Mouse (Mus musculus) cerebellum, adult 18-20 months (tissue): Measurements from ENCODE around the gene Parvb.

Source experiments
- DNase-seq, 2 experiments: peaks; one replicate each; pipeline ENCODE4 v3.0.0; 2021

Parvb gene

DNA sequence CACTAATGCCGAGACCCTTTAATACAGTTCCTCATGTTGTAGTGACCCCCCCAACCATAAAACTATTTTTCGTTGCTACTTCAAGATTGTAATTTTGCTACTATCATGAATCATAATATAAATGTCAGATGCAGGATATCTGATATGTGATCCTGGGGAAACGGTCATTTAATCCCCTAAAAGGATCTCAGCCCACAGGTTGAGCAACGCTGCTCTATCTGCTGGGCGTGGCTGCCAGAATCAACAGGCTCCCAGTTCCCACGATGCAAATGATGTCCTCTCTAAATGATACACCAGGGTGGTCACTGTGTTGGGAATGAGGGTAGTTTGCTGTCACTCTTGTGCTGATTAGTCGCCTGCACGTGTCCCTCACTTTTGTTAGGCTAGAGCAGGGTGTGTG is 65.6 kb downstream of the Parvb start:
- DNase-seq, result no peak

DNA sequence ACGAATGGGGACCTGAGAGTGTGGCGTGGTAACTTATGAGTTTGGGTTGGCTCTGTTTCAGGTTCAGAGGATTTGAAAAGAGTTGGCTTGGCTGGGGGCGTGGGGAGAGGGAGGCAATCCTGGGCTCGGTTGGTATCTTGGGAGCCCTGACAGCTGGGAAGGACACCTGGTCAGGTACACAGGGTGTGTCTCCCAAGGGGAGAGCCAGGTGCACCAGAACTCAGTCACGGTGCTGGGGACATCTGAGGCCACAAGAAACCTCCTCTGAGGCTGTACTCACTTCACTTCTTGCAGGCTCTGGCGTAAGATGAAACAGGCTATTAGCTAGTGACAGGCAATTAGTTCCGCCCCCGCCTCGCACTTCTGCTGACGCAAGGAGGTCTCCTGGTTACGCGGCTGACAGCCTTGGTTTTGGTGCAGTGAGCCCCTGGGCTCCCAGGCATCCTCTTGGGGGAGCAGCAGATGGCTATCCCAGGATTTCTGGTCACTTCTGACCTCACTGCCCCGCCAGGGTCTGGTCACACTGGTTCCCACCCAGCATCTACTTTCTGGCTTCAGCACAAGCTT is 67.0 kb downstream of the Parvb start:
- DNase-seq, result no peak

DNA sequence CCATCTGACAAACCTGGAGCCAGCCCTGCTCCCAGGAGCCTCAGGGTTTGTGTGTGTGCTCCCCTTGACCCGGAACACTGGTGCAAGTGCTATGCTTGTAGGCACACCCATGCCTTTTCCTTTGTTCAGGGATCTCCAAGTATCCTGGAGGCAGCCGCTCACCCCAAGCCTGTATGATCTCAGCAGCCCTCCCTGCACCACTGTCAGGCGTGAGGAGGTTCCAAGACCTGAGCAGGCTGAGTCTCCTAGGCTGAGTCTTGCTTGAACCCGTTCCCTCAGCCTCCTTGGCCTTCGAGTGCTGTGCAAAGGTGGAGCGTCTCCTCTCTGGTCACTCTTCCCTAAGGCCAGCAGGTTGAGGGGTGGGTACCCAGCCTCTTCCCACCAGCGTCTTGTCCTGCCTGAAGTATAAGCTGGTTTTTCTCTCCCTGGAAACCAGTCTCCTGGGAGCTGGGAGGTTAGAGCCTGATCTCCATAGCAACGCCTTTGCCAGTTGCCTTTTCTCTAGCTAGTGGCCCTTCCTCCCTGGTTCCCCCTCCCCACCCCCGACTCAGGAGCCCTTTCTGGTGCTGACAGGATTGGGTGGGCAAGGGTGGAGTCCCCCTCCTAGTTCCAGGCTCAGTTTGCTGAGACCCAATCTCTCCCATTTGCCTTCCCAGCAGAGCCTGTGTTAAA is 68.0 kb downstream of the Parvb start:
- DNase-seq, result no peak

DNA sequence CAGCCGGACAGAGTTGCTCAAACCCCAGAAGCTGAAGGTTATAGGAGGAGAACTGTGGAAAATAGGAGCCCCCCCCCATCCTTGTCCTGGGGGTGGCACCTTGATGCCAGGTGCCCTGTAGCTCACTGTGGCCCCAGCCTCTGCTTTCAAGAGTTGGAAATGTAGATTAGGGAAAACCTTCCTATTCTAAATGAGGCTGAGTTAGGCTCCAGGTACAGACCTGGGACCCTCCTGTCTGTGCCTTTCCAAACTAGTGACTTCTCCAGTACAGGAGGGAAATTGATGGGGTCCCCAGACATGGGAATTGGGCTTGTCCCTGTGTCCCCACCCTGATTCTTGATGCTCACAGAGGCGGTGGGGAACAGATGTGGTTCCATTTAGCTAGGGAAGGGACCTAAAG is 68.7 kb downstream of the Parvb start:
- DNase-seq, result no peak

DNA sequence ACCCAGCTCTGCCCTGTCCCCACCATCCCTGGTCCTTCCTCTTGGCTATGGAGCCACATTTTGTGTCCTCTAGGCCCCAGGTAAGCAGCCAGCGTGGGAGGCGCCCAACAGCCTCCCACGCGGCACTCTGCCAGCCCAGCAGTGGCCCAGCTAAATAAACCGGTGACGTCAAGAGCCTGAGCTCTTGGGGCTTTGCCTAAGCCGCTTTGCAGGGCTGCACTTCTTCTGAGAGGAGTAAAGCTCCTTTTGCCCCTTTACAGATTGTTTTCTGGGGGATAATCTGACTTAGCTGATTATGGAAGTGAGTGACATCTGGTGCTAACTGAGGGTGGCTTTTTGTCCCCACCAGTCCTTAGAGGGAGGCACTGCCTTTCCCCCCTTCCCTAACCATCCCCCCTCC is 69.2 kb downstream of the Parvb start:
- DNase-seq, result peak; percentile 57 to 61

DNA sequence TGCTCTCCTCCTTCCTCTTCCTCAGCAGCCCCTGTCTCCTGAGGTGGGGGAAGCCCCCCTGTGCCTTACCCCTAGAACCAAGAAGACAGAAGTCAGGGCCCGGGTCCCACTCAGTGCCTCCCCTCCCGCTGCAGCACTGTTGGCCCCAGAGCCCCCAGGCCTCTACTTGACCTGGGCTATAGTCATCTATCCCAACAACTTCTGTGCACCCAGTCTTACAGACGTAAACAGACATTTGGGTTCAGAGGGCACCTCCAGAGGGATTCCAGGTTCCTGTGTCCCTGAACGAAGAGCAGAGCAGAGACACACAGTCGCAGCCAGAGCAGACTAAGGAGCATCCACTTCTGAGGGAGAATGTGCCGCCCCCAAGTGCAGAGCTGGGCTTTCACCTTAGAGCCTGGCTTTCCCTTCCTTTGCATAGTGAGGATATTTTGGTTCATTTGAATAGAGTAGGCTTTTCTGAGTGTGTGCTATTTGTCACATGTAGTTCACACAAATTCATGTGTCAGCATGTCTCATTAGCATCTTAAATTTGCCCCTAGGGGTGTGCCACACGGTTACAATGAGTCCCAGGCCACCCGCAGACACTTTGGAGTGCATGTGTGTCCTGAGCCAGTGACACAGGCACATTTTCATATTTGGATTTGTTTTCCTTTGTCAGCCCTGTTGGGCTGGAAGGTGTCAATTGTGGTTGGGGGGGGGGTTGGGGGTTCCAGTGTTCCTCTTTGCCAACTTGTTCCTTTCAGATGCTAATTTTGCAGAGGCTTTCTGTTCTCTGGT is 70.0 kb downstream of the Parvb start:
- no peak for DNase-seq

DNA sequence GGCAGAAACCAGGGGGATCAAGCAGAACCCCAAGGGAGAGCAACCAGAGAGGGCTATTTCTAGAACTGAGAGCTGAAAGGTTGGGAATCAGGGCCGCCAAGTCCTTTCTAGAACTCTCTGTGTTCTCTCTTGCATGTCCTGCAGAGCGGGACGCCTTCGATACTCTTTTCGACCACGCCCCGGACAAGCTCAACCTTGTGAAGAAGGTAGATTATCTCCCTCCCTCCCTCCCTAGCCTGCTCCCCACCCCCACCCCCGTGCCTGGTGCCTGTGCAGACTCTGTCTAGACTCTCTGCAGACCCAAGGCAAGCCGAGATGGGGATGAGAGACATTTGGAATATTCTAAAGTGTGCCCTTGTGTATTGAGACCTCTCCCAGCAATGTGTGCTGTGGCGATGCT is 71.4 kb downstream of the Parvb start:
- DNase-seq, result no peak

DNA sequence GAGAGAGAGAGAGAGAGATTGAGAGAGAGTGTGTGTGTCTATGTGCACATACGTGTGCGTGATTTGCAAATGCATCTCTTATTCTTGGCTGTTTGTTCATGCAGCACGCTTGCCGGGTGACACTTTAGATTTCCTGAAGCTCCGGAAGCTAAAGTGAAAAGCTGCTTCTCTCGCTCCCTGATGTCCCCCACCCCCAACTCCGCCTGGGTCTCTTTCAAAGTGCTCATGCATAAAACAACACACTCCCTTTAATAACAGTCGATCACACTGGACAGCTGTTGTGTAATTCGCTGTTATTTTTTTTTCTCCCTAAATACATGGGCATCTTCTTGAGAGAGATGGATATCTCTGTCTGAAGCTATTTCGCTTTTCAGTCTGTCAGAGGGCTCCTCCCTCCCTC is 73.5 kb downstream of the Parvb start:
- no peak for DNase-seq

DNA sequence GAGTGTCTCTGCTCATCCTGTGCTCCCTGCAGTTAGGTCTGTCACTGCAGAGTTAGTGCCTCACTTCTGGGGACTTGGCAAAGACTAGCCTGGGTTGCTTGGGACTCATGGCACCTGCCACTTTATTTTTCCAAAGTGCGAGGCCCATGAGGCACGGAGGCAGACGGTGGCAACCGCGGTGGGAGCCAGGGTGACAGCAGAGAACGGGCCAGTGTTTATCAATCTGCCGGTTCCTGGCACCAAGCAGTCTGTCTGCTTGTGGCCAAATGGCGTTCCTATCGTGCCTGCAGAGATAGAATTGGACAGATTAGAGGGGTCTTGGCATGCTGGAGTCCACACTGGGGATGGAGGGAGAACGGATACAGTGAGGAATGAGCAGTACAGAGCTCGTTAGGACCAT is 78.4 kb downstream of the Parvb start:
- DNase-seq, result peak; percentile 43 to 61

DNA sequence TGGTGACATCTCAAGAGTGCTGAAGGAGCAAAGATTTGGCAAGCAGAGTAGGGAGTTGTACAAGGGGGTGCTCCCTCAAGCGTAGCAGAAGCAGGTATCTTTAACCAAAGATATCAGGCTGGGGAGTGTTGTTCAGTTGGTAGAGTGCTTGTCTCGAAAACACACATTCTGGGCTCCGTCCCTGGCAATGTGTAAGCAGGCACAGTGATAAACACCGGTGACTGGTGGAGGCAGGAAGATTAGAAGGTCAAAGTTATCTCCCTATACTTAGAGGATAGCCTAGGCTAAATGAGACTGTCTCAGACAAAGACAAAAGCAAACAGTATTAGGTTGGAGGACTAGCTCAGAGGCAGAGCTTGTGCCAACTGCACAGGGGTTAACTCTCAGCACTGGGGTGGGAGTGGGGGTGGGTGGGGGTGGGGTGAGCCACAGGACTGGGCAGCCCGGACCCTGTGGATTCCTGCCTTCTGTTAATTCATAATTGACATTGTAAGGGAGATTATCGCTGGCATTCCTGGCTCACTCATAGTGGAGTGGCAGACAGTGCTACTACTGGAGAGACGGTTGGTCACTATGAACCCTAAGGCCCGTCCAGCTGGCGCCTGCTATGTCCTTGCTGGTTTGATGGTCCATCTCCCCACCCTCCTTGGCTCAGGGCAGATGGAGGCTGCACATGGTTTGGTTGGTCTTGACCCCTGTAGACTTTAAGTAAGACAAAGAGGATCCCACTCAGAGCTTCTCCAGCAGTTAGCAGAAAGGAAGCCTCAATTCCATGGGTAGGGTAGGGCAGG is 79.6 kb downstream of the Parvb start:
- no peak for DNase-seq

DNA sequence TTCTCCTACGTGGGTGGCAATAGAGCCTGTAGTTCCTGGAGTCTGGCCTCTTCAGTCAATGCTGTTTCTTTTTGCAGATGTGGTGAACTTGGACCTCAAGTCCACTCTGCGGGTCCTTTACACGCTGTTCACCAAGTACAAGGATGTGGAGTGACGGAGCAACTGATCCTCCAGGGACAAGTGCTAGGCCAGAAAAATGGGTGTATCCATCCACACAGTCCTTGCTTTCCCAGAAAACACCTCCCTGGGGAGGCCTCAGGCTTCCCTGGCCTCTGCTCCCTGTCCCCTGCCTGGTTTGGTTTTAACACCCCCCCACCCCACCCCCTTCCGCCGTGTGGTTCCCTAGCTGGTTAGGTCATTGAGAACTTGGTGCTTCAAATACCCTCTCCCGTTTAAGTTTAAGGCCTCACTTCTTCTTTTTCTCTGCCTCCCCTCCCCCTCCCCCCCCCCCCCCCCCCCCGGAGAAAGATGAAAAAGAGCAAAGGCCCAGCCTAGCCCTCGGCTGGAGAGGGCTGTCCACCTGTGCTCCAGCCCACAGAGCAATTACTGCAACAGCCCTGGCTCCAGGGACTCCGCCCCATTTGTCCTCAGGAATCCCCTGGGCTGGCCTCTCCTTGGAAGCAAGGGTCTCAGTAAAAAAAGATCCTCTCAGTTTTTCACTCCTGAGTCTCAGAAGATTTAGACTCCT is 81.2 kb downstream of the Parvb start:
- DNase-seq, result no peak

DNA sequence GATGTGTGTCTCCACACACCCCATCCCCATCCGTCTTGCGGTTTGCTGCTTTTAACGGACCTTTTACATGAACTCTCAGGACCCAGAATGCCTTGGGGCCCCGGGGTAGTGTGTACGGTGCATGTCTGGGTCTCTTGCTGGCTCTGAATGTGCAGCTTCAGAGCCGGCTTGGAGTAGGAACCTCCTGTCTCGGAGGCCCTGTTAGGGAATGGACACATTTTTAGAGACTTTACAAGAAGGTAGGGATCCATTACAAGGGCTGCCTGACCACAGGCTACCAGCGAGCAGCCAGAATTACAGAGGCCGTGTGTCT is 81.7 kb downstream of the Parvb start:
- DNase-seq, result no peak

DNA sequence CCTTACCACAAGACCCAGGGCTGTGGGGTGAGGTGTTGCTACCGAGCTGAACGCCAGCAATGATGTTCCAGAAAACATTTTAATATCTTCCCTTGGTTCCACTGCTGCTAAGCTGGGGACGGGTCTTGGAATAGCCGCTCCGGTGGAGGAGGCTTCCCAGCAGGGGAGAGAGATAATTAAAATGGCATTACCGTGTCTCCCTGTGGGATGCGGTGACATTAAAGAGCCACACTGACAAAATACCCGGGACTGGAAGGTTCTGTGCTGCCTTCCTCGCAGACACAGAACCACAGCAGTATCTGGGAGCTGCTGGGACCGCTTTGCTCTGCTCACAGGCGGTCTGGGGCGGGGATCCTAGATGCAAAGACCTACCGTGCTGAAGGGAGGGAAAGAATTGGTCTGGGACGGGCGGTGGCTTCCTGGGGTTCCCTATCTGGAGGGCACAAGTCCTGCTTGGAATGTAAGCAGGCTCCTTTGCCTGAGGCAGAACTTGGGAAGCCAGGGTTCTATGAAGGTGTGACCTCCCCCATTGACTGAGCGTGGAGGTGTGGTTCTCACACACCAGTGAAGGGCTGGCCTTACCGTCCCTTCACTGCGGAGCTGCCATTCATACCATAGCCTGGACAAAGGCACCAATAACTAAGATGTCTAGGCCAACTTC is 82.7 kb downstream of the Parvb start:
- DNase-seq, result no peak

DNA sequence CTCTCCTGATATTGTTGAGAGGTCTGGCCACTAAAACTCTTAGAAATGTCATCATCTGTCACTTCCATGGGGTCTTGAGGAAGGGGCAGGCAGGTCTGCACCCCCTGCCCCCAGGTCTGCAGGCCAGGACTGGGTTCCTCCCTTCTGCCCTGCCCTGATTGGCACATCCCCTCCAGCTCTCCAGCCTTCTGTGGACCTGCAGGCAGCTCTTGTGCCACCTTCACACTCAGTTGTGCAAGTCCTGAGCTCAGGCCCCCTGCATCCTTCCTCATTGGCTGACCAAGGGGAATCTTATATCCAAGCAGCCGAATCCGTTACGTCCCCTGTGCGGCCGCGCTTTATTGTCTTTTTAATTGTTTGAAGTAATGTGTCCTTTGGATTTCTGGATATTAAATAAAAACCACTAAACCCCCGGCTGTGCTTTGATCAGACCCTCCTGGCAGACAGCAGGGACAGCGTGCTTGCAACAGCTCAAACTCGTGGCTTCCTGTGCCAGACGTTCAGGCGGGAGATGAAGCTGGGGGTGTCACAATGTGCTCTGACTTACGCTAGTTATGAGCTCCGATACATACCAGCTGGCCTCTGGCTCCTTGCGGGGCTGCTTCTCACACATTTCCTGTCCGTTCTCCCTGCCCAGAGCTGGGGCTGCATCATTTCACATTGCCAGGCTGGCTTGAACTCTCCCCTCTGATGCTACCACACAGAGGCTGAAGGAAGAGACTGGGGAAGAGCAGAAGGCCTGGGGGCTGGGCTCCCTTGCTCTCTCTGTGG is 83.6 kb downstream of the Parvb start:
- DNase-seq, result no peak

DNA sequence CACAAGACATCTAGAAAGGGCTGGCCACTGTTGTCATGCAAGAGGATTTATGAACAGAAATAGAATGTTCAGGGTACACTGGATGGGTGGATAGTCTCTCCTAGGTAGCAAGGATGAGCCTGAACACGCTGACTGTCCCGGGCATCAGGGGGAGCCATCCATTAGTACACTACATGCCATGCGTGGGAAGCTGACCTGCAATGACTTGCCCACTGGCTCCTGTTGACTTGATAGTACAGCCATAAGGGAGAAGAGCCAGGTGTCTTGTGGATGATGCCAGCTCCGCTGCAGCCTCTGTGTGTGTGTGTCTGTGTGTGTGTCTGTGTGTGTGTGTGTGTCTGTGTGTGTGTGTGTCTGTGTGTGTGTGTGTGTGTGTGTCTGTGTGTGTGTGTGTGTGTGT is 87.5 kb downstream of the Parvb start:
- DNase-seq, result no peak

DNA sequence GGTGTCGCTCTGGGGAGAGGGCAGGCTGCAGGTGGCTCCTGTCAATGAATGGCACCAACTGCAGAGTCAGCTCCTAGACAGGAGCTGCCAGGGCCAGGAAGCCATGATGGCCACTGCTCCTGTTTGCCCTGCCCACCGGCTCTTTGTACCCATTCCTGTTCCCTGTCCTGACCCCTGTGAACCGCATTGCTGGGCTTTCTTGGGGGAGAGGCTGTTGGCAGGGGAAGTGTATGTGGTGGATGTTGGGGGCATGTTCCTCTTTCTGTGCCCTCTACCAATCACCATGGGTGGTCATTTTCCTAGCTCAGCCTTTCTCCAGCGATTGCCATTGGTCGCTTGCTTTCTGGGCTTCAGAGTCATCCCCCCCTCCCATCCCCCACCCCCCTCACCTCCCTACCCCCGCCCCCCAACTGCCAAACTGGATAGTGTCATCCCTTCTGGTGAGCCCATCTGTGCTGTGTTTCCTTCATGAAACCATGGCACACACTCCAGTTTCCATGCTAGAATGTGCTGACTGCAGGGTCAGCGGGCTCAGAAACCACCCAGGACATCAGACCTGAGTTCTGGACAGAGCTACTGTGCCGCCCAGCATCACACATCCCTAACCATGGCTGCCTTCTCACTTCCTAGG is 89.8 kb downstream of the Parvb start:
- no peak for DNase-seq

DNA sequence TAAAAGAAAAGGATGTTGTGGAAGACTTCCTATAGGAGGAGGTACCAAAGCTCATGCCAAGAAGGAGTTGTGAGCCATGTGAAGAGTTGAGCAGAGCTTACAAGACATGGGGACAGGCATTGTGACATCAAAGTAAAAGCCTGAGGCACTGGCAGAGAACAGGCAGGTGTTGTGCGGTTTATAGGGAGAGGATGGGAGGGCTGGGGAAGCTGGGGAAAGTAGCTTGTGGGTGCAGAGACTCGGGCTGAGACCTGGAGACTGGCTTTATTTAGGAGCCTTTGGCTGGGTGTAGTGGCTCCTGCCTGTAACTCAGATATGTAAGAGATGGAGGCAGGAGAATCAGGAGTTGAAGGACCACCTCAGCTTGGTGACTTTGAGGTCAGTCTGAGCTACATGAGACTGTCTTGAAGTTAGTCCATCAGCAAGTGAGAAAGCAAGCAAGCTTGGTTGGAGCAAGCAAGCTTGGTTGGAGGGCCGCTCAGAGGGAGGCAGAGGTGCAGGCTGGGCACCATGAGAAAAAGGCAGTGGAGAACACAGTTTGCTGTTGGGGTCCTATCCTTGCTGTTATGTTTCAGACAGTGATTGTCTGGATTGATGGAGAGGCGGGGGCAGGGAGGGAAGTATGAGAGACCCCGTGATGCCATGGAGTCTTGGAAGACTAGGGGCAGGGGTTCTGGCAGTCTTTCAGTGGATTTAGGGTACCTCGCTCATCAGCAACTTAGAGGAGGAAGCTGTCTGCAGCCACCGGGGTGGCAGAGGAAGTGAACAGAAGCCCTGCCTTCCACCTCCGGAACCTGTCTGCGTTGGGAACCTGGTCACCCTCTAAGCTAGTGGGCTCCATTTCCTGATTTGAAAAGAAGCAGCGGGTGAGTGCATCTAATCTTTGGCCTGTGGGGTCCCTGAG is 92.4 kb downstream of the Parvb start, which contains the start of gene Parvg:
TSS of gene Parvg (plus strand) at position 61 of the 904 bp plus-strand sequence.
- no peak for DNase-seq

DNA sequence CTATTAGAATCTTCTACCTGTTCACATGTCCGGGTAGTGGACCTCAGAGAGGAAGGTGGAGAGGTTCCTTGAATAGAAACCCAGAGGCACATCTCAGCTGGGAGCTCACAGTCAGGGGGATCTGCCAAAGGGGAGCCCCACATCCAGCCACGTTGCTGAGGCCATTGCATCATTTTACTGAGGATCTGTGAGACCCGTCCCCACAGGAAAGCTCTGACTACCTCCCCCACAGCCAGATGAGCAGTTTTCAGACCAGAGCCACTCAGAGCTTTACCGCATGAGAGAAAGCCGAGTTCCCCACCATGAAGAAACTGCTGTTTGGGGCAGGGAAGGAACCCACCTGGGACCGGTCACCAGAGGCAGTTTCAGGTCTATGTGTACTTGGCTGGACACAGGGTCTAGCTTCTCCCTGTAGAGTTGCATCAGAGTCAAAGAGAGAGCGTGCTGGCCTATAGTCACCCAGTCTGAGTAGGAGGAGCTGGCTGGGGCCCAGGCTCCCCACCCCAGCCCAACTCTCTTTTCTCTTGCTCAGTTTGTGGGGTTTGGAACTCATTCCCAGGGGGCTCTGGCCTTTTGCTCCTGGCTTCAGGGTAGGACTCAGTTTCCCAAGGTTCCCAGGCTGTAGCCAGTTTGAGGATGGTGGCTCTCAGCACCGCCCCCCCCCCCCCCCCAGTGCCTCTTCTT is 93.2 kb downstream of the Parvb start:
- no peak for DNase-seq

DNA sequence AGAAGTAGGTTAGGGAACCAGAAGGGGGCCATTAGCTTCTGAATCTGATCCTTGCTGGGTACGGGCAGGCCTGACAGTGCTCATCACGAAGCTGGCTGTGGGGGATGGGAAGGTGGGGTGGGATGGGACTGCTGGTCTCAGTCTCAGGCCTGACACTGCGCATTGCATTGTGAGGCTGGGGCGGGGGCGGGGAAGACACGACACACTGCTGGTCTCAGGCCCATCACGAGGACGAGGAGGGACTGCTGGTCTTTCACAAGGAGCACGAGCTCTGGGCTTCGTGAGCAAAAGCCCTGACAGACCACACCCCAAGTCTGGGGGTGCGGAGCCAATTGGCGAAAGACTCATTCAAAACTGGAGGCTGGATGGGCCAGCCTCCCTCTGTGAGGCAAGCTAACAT is 93.9 kb downstream of the Parvb start:
- no peak for DNase-seq
